ENCODE assay signal across 10 mouse cellular contexts in genomic region chr13:56599511-56599910, GRCm38 (mm10). TPM values are rescaled to one million over a fixed set of nuclear protein-coding genes. Genes with fewer than 3 reads are reported as not detected.
A peak's percentile ranks its signal among the peaks of the same experiment; 100 is the strongest.
DNase-seq lines count a peak whose midpoint lies in the region; ATAC-seq and TF ChIP-seq lines count a peak whose summit lies in the region.
"Had no signal": no experiment of that assay in that cellular context is flagged by ENCODE, and none has a peak within 500 bp of the region (broad histone marks: within the 10 kb centered on the region; RNA-seq: fewer than 3 reads in every experiment).

No protein-coding gene starts in this region.

- DNase-seq in NIH3T3 (ENCODE audit: low read depth), result peak; percentile 75
- DNase-seq in limb, embryonic 14.5 days (ENCODE audit: low spot score), result no peak
- no peak for DNase-seq in embryo, embryonic 9.5 days (ENCODE audit: extremely low spot score)
- no peak for DNase-seq in yolk sac, embryonic 10.5 days (ENCODE audit: low spot score)
- DNase-seq: liver, embryonic 13.5 days; thymus, postnatal 14 days had no signal

- 93% methylated on average over 2 of the region's 2 CpGs for WGBS in hindbrain, embryonic 12.5 days
- 95% methylated on average over 2 of the region's 2 CpGs for WGBS in hindbrain, embryonic 16.5 days
- WGBS in embryonic facial prominence, embryonic 12.5 days, result 86% methylated on average over 2 of the region's 2 CpGs
- 86% methylated on average over 2 of the region's 2 CpGs for WGBS in limb, embryonic 14.5 days

- H3K4me1 ChIP-seq in hindbrain, embryonic 12.5 days, result peaks cover 20% of the 10 kb centered on the region
- peaks cover 11% of the 10 kb centered on the region for H3K4me1 ChIP-seq in hindbrain, embryonic 16.5 days (ENCODE audit: control insufficient read depth, insufficient read depth, low read depth, low read length)
- H3K4me1 ChIP-seq in embryonic facial prominence, embryonic 12.5 days, result peaks cover 46% of the 10 kb centered on the region
- H3K4me1 ChIP-seq in limb, embryonic 14.5 days (ENCODE audit: control insufficient read depth, insufficient read depth, low read length), result peaks cover 69% of the 10 kb centered on the region
- H3K4me1 ChIP-seq: liver, embryonic 13.5 days had no signal

- no peaks in the 10 kb centered on the region for H3K27me3 ChIP-seq in hindbrain, embryonic 12.5 days
- H3K27me3 ChIP-seq in hindbrain, embryonic 16.5 days (replicated peaks; ENCODE audit: control insufficient read depth, insufficient read depth, low read length), result no peaks in the 10 kb centered on the region
- no peaks in the 10 kb centered on the region for H3K27me3 ChIP-seq in embryonic facial prominence, embryonic 12.5 days
- no peaks in the 10 kb centered on the region for H3K27me3 ChIP-seq in limb, embryonic 14.5 days (ENCODE audit: control insufficient read depth, insufficient read depth, low read length)
- H3K27me3 ChIP-seq: hindbrain, embryonic 15.5 days; liver, embryonic 13.5 days had no signal

- ATAC-seq in hindbrain, embryonic 12.5 days (ENCODE audit: low FRiP score), result no peak
- ATAC-seq in hindbrain, embryonic 16.5 days, result no peak
- no peak for ATAC-seq in embryonic facial prominence, embryonic 12.5 days (ENCODE audit: insufficient number of reproducible peaks, insufficient read depth, low FRiP score, low TSS enrichment)
- no peak for ATAC-seq in limb, embryonic 14.5 days (ENCODE audit: low FRiP score, low read depth)

- H3K36me3 ChIP-seq in hindbrain, embryonic 12.5 days, result no peaks in the 10 kb centered on the region
- no peaks in the 10 kb centered on the region for H3K36me3 ChIP-seq in hindbrain, embryonic 16.5 days (ENCODE audit: control insufficient read depth, insufficient read depth, low read length)
- no peaks in the 10 kb centered on the region for H3K36me3 ChIP-seq in embryonic facial prominence, embryonic 12.5 days
- no peaks in the 10 kb centered on the region for H3K36me3 ChIP-seq in limb, embryonic 14.5 days (ENCODE audit: control insufficient read depth, insufficient read depth, low read length)
- H3K36me3 ChIP-seq: hindbrain, embryonic 15.5 days; liver, embryonic 13.5 days had no signal

- no peak for TF ChIP-seq POLR2A in limb, embryonic 14.5 days (IDR thresholded peaks at IDR 0.05; ENCODE audit: borderline replicate concordance, extremely low read depth, insufficient read depth, insufficient read length)

- peak overlapping the region; percentile 35; the same call in 1 of the 2 replicates for H3K27ac ChIP-seq in hindbrain, embryonic 12.5 days
- no peak overlapping the region for H3K27ac ChIP-seq in hindbrain, embryonic 16.5 days (ENCODE audit: low read depth, low read length)
- H3K27ac ChIP-seq in embryonic facial prominence, embryonic 12.5 days, result peak overlapping the region; percentile 92
- H3K27ac ChIP-seq in limb, embryonic 14.5 days (replicated peaks; ENCODE audit: low read depth, low read length), result peak overlapping the region; percentile 88
- H3K27ac ChIP-seq: hindbrain, embryonic 15.5 days; liver, embryonic 13.5 days had no signal

- H3K9ac ChIP-seq in hindbrain, embryonic 12.5 days, result no peak overlapping the region
- no peak overlapping the region for H3K9ac ChIP-seq in hindbrain, embryonic 16.5 days (ENCODE audit: low read depth, low read length)
- H3K9ac ChIP-seq in embryonic facial prominence, embryonic 12.5 days, result no peak overlapping the region
- H3K9ac ChIP-seq in limb, embryonic 14.5 days (ENCODE audit: low read depth, low read length, severe bottlenecking), result no peak overlapping the region
- H3K9ac ChIP-seq: hindbrain, embryonic 15.5 days; liver, embryonic 13.5 days had no signal

- H3K4me3 ChIP-seq in hindbrain, embryonic 12.5 days, result no peak overlapping the region
- no peak overlapping the region for H3K4me3 ChIP-seq in hindbrain, embryonic 16.5 days (ENCODE audit: low read length)
- H3K4me3 ChIP-seq in embryonic facial prominence, embryonic 12.5 days, result no peak overlapping the region
- no peak overlapping the region for H3K4me3 ChIP-seq in limb, embryonic 14.5 days (replicated peaks; ENCODE audit: low read length)
- H3K4me3 ChIP-seq: hindbrain, embryonic 15.5 days; liver, embryonic 13.5 days had no signal

- no peaks in the 10 kb centered on the region for H3K9me3 ChIP-seq in hindbrain, embryonic 12.5 days (replicated peaks)
- no peaks in the 10 kb centered on the region for H3K9me3 ChIP-seq in hindbrain, embryonic 16.5 days (ENCODE audit: control insufficient read depth, low read length)
- H3K9me3 ChIP-seq in embryonic facial prominence, embryonic 12.5 days, result no peaks in the 10 kb centered on the region
- H3K9me3 ChIP-seq in limb, embryonic 14.5 days (ENCODE audit: control insufficient read depth, low read length), result no peaks in the 10 kb centered on the region
- H3K9me3 ChIP-seq: hindbrain, embryonic 15.5 days; liver, embryonic 13.5 days had no signal

- H3K4me2 ChIP-seq in hindbrain, embryonic 12.5 days (replicated peaks), result no peak overlapping the region
- no peak overlapping the region for H3K4me2 ChIP-seq in hindbrain, embryonic 16.5 days (ENCODE audit: low read length)
- H3K4me2 ChIP-seq in embryonic facial prominence, embryonic 12.5 days (replicated peaks), result no peak overlapping the region
- H3K4me2 ChIP-seq in limb, embryonic 14.5 days (replicated peaks; ENCODE audit: low read depth, low read length, severe bottlenecking), result 0 out of 2 replicates have a peak overlapping the region, but pooled peaks have one; percentile 1
- H3K4me2 ChIP-seq: hindbrain, embryonic 15.5 days; liver, embryonic 13.5 days had no signal

RNA-seq across cellular contexts. Expression of gene Tgfbi, which starts 9.8 kb away (rescaled TPM):
- 65.5 and 72.2 TPM in 2 replicates for polyA plus RNA-seq in hindbrain, embryonic 12.5 days (2016; fragmentation: Nextera tagmentation; extraction: Ambion mirVana)
- 6.3 and 7.9 TPM in 2 replicates for polyA plus RNA-seq in hindbrain, embryonic 16.5 days (2015; fragmentation: Nextera tagmentation; extraction: Ambion mirVana)
- polyA plus RNA-seq in embryonic facial prominence, embryonic 12.5 days (2016; fragmentation: Nextera tagmentation; extraction: Ambion mirVana), result 120 and 121 TPM in 2 replicates
- 146 and 183 TPM in 2 replicates for polyA plus RNA-seq in limb, embryonic 14.5 days (2012; rRNA removed)
- polyA plus RNA-seq in limb, embryonic 14.5 days (2014; fragmentation: Nextera tagmentation; extraction: Ambion mirVana), result 99.3 and 128 TPM in 2 replicates

RNA-seq across cellular contexts. Expression of gene Lect2, which starts 51.2 kb away (rescaled TPM):
- polyA plus RNA-seq in hindbrain, embryonic 12.5 days (2016; fragmentation: Nextera tagmentation; extraction: Ambion mirVana), result not detected in 2 replicates
- polyA plus RNA-seq in hindbrain, embryonic 16.5 days (2015; fragmentation: Nextera tagmentation; extraction: Ambion mirVana), result not detected in 2 replicates
- polyA plus RNA-seq in embryonic facial prominence, embryonic 12.5 days (2016; fragmentation: Nextera tagmentation; extraction: Ambion mirVana), result not detected in 2 replicates
- not detected in 2 replicates for polyA plus RNA-seq in limb, embryonic 14.5 days (2012; rRNA removed)
- not detected in 2 replicates for polyA plus RNA-seq in limb, embryonic 14.5 days (2014; fragmentation: Nextera tagmentation; extraction: Ambion mirVana)
